Mouse (Mus musculus): ENCODE results near the gene Tspo2. TPM values are rescaled to one million over a fixed set of nuclear protein-coding genes. Genes with fewer than 3 reads are reported as not detected.

Tspo2 gene
- polyA plus RNA-seq, 1 experiment: not detected

DNA sequence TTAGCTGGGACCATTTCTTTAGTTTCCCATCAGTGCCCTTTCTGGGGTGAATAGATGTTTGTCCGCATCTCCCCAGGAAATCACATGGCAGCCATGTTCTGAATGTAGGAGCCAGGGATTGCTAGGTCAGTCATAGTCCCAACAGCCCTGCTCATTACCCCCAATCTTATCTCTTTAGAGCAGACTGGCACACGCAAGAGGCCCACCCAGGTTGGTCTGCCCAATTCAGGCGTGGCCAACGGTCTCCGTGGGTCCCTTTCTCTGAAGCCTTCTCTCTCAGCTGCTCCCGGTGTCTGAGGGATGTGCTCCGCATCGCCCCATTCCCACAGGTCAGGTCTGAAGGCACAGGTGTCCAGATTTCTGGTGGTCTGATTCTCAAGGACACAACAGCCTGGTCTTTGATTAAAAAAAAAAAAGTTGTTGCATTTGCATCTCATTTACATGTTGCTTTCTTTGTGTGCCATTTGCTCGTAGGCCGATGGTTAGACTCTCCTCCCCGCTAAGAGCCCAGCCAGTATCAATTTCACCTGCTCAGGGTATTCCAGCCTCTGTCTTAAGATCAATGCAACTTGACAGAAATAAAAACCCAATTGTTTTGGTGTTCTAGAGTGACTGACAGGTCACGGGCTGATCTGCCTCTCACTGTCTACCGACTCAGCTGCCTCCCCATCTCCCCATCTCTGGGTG, 513 bp downstream of the Tspo2 start:
- no peak for DNase-seq (ENCODE audit: low spot score)

DNA sequence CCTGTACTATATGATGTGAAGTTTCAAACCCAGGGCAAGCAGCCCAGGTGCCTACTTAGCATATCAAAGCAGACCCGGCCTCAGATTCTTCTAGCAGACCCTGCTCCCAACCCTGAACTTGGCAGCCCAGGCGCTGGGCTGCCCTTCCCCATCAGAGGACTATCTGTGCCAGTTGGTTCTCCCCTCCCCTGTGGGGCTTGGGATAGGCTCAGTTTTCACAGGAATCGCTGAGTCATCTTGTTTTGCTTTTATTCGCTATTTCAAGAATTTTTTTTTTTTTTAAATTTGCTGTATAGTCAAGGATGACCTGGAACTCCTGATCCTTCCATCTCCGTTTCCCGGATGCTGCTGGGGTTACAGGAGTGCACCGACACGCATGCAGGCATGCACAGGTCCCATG, 3.6 kb downstream of the Tspo2 start:
- no peak for DNase-seq (ENCODE audit: low spot score)

DNA sequence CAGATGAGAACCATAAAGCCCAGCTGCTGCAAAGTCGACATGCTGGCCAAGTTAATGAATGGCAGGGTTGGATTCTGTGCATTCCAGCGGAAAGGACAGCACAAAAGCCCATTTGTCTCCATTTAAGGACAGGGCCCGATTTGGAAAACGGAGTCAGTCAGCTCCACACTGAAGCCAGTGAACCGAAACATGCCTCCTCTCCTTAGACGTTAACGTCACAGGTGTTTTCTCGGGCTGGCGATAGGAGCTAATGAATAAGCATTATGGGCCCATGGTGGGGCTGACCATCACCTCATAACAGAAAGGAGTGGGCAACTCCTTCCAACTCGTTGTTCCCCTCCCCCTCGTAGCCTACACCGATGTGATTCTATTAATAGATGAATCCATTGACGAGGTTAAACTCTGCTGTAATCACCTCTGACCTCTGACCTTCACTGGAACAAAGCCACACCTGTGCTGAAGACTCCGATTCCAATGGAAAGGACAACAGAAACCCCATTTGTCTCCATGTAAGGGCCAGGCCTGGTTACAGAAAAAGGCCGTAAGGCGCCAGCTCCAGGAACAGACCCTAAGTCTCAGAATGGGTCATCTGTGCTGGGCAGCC, 7.7 kb downstream of the Tspo2 start:
- DNase-seq (ENCODE audit: low spot score): no peak

DNA sequence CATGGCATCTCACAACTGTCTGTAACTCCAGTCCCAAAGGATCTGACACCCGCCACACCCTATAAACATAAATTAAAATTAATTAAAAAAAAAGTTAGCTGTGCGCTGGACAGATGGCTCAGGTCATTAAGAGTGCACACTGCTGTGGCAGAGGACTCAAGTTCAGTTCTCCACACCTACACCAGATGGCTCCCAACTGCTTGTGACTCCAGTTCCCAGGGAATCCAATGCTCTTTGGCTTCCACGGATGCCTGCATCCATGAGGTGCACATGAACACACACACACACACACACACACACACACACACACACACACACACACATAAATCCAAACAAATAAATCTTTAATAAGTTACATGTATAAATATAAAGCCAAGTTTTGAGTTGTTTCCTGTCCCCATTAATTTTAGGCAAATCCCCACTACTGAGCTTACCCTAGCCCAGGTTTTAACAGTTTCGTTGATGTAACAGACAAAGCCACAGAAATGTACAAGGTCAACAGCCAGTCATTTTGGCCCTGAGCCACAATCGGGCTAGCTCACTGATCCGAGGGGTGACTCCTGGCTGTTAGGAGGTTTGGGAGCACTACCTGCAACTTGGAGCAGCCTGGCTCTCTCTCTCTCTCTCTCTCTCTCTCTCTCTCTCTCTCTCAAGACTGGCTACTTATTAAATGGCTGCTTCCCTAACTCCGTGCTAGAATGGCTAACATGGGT, 8.4 kb downstream of the Tspo2 start:
- no peak for DNase-seq (ENCODE audit: low spot score)

DNA sequence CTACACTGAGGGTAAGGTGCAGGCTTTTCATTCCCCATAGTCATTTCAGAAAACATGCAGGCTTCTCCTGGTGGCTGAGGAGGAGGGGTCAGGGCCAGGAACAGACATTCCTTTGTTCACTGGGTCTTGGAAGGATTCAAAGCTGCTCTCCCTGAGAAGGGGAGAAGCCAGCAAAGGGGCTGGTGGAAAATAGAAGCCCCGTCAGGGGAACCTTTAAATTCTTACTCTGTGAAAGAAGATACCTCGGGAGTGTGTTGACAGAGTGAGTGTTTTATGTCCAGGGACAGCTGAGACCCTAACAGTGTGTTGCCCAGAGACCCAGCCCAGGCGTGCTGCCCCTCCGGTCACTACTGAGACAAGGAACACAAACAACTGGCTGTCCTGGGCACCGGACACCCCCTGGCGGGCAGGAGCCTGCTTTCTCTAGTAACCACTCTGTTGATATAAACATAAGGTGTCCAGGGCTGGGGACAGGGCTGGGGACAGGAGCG, 13.9 kb downstream of the Tspo2 start:
- no peak for DNase-seq (ENCODE audit: low spot score)

DNA sequence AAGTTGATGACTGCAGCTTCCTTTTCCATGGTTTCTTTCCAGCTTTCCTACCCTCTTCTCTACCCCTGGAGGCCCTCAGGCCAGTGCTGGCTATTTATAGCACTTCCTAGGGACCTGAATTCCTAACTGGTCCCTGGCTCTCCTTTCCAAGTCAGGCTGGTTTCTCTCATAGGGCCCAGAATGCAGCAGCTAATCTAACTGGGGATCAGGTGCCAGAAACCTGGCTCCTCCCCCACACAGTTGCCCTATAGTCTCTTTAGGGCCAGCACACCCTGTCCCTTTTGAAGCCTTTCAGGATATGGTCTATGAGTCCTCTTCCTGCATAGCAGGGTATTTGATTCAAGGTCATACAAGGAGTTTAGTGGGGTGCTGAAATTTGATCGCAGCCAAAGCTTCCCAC, 14.8 kb downstream of the Tspo2 start:
- no peak for DNase-seq (ENCODE audit: low spot score)

DNA sequence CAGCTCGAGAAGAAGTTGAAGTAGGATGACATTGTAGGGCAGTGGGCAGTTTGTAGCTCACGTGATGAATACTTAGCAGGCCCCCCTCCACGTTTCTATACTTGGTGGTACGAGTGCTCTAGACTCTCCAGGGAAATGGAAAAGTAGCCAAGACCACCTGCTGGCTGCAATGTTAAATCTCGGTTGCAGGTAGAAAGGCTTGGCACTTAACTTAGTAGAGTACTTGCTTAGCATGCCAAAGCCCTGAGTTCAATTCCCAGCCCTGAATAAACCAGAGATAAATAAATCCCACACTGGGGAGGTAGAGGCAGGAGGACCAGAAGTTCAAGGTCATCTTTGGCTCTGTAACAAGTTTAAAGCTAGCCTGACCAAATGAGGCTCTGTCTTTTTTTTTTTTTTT, 16.8 kb downstream of the Tspo2 start:
- no peak for DNase-seq (ENCODE audit: low spot score)

DNA sequence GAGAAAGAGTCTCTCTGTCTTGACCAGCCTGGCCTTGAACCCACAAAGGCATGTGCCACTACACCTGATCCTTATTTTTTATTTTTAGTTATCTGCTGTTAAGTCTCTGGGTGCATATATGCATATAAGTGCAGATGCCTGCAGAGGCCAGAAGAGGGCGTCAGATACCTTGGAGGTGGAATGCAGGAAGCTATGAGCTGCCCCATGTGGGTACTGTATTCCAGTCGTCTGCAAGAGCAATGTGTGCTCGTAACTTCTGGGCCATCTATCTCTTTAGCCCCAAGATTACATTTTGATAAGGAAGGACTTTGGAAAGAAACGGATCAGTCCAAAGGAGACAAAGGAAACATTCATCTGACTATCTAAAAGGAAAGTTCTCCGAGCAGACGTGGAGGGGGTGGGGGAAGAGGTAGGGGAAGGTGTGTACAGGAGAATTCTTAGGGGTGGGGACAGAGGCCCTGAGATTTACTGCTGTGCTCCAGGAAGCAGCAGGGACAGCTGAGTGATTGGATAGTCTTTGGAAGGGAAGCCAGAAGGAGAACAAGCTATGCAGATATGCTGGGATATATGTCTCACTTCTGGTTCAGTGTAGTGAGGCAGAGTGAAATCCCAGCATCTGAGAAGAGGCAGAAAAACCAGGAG, 17.5 kb downstream of the Tspo2 start:
- DNase-seq (ENCODE audit: low spot score): no peak

DNA sequence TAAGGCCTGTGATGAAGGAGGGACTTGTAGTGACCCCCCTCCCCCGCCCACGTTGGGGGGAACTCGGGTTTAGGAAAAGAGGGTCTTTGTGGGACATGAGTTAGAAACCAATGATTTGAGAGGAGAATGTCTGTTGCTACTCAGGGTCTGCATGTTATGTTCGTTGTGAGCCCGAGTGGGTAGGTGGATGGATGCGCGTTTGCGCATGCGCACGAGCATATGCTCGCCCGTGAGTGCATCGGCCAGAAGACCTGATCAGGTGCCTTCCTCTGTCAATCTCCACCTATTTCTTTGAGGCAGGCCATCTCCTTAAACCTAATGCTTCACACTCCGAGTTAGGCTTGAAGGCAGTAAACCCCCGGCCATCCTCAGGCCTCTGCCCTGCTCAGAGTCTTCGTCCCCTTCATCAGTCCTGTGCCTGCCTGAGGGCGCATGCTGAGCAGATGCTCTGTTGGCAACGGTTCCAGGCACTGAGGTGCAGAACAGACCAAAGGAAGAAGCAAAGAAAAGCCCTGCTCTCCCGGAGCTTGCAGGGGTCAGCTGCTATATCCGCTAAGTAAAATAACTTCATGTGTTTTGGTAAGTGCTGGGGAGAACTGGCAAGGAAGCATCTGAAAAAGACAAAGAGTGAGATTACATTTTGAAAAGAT, 18.2 kb downstream of the Tspo2 start:
- no peak for DNase-seq (ENCODE audit: low spot score)

DNA sequence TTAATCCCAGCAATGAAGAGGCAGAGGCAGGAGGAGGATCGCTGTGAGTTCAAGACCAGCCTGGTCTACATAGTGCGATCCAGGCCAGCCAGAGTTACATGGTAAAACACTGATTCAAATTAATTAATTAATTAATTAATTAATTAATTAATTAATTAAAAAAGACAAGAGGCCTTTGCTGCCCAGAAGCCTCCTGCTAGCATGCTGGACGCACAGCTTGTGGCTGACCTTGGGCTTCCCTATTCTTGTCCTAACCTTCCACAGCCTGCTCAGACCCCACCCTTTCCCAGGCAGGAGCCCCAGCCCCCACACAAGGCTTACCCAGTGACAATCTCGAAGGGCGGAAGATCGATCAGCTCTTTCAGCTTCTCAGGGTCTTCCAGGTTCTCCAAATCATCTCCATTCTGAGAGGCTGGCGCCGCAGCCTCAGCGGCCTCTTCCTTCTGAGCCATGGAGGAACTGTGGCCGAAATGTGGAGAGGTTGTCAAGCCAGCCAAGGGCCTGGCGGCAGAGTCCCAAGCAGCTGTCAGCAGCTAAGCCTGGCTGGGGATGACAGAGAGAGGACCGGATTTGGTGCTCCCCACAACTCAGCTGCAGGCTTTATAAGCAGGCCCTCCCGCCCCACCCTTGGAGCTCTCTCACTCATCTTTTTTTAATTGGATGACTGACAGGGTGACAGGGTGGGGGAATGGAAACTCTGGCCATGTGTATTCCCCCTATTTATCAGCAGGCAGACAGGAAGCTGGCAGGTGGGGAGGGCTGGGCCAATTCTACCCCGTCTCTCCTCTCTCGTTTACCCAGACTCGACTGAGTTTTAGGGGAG, 19.0 kb downstream of the Tspo2 start, which contains the start of gene Apobec2:
TSS of gene Apobec2 (minus strand) at position 773 of the 823 bp plus-strand sequence.
- DNase-seq (ENCODE audit: low spot score): no peak

DNA sequence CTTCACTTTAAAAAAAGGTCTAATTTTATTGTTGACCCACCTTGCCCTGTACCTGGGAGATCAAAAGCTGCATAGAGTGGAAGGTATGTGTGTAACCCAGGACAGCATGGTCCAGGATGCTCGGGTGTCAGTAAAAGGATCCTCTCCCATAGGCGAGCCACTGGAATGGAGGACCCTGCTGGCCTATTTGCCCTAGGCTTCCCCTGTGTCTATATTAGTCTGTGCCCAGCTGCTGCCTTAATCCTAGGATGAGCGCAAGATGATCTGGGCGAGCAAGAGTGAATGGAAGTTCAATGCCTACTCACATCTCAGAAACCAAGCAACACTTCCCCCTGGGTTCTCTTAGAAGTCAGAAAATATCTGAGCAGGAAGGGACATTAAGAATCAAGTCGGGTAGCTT, 20.3 kb downstream of the Tspo2 start:
- DNase-seq (ENCODE audit: low spot score): no peak

DNA sequence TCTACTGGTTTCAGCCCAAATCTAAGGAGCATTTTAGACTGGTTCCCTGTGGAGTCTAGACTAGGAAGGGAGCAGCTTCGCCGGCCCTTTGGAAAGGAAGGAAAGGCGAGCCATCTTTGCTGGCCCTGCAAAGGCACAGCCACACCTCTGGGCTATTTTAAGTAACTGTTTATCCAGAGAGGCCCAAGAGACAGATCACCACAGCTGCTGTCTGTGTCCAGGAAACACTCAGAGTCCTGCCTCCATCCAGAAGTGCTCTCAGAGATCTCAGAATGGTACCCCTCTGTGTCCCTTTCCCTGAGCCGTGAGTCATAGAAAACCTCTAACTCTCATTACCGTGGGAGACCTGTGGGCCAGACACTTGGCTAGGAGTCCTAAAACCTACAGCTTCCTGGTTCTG, 20.9 kb downstream of the Tspo2 start:
- no peak for DNase-seq (ENCODE audit: low spot score)

DNA sequence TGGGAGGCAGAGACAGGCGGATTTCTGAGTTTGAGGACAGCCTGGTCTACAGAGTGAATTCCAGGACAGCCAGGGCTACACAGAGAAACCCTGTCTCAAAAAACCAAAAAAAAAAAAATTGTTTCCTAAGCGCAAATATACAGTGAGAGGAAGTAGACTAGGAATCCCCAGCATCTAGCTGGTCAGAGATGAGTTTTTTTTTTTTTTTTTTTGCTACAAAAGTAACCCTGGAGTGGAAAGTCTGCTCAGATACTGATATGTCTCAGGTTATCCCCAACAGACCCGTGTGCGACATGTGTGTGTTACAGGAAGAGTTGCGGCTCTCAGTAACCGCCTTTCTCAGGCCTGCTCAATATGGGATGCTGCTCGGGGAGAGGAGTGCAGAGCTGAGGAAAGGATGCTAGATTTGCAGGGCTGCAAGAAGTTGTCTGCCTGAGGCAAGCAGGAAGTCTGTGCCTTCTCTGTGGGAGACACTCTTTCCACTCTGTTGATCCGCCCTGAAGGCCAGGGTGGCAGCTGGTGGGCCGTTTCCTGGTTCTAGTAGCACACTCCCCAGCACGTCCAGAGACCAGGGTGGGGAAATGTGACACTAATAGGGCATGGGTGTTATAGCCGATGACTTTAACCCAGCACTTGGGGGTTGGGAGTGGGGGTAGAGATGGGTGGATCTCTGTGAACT, 23.3 kb downstream of the Tspo2 start:
- no peak for DNase-seq (ENCODE audit: low spot score)

DNA sequence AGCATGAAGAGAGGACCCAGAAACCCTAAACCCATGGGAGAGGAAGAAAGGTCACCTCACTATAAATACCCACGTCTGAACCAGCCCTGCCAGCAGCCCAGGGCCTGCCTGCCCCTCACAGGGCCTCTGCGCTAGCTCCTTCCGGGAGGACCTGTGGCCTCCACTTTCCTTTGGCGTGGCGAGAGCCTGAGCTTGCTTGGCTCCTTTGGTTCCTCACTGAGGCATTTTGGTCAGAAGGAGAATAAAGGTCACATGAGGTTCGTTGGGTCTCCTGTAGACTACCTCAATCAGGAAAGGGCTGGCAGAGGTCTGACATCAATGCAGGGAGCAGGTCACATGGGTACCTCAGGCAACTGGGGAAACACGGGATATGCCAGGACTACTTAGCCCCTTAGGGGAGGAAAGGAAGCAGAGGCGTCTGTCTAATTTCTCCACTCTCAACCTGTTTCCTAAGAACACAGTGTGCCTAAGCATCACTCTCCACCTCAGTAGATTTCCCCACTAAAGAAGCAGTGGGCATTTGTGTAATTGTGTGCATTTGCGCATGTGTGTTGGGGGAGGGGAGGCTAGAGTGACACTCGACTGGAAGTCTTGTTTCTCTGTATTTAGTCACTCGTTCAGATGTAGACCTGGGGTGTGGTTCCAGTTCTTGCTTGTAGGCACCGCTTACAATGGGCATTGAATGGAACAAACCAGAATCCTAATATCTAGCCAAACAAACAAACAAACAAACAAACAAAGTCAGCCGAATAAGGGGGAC, 24.2 kb downstream of the Tspo2 start:
- no peak for DNase-seq (ENCODE audit: low spot score)

DNA sequence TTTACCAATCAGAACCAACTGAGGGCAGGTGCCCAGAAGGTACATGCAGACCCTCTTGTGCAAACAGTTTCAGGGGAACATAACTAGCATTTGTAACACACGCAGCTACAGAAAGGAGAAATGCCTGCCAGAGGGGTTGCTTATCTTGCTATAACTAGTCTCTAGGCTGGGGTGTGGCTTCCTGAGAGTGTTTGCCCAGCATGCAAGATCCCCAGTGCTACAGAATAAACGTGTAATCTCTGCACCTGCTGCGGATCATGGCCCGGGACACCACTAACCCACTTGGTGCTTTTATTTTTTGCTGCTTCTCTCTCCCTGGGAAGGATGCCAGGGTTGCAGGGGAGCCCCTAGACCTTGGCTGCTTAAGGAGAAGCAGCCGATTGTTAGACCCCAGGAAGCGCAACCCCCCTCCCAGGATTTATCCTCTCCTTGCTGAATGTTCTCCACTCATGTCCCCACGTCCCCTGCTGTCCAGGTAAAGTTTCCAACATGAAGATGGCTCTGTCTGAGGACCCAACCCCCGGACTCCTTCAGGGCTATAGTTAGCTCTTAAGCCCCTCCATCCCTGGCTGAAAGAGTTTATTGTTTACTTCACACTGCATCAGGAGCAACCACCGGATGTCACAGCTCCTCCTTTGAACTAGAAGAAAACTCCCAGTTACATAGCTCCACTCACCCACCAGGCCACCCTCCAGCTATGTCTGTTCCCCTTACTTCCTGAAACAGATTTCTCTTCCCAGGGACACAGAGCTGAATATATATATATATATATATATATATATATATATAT, 25.3 kb downstream of the Tspo2 start:
- no peak for DNase-seq (ENCODE audit: low spot score)

DNA sequence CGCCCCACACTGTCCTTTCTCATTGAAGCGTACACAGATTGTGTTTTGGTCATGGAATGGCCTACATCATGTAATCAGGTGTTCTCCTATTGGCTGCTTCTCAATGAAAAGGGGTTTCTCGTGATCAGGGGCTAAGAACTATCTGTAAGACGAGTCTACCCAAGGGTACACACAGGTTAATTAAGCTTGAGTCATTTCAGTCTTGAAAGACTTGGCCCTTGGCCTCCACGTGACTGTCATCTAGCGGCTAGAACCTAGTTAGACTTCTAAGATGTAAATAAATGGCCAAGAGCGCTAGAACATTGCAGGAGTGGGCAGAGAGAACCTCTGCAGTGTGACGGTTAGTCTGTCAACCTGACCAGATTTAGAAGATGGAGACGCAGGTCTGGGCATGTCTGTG, 27.1 kb downstream of the Tspo2 start:
- DNase-seq (ENCODE audit: low spot score): no peak

DNA sequence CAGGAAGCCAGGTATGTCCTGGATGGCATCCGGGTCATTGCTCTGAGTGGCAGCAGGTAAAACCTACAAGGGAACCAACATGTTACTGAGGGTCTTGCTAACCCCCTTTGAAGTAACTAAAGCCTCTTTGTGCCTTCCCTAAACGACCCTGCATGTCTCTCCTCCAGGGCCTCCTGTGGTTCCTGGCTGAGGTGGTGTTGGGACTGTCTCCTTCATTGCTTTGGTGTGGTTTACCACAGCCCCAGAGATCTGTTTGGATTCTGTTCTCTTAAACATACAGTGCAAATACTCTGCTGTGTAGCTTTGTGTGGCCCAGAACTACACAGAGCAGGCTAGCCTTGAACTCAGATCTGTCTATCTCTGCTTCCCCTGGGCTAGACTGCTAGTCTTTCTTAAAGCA, 31.8 kb downstream of the Tspo2 start:
- no peak for DNase-seq (ENCODE audit: low spot score)

DNA sequence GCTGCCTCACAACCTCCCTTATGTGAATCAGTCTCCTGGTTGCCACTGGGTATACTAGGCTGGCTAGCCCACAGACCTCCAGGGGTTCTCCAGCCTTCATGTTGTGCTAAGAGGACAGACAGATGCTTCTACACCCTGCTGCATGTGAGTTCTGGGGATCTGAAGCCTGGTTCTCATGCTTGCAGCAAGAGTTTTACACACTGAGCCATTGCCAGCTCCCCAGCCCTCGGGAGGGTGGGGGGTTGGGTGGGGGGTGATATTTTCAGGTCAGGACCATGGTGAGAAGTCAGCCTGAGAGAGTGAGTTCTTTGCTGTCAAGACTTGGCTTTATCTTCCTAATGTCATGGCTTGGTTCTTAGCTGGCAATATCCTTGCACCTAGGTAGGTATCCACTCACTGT, 32.5 kb downstream of the Tspo2 start:
- DNase-seq (ENCODE audit: low spot score): no peak

DNA sequence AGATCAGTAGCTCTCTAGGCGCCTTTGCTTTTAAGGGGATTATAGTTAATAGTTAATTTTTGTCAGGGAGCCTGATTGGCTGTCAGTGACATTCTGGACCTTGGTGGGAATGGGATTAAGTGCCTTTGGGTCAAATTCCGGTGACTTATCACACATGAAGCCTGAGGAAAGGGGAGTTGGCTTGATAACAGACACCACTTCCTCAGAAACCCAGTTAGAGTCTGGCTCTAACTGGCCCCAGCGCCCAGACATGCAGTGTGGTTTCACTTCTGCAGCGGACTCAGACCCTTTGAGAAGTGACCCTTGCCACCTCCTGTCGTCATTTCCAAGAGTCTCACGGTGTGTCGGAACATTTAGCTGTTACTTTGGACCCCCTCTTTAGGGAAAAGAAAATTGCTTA, 33.1 kb downstream of the Tspo2 start:
- DNase-seq (ENCODE audit: low spot score): no peak

Measured in urinary bladder, adult 2 months (tissue).